Mouse (Mus musculus) ES-Bruce4 (cell line): ENCODE measurements around the gene Cbfa2t2.

ENCODE experiments used
- CTCF ChIP-seq: IDR thresholded peaks from one replicate; pipeline ENCODE4 v1.8.1; 2011; ENCODE audit warnings: low read depth, low read length
- EP300 ChIP-seq: IDR thresholded peaks from 2 replicates; pipeline ENCODE4 v1.6.1; 2011; ENCODE audit warnings: low read depth, low read length; ENCODE audit not compliant: insufficient read depth
- POLR2A ChIP-seq: IDR thresholded peaks from one replicate; pipeline ENCODE4 v1.8.1; 2011; ENCODE audit warnings: low read length; ENCODE audit not compliant: insufficient read depth

GRCm38 (mm10) chr2:154566641-154567040, 130.4 kb downstream of the Cbfa2t2 start:
- TF ChIP-seq EP300: no peak
- no peak for TF ChIP-seq POLR2A
- no peak for TF ChIP-seq CTCF
